Mouse (Mus musculus) adrenal gland, adult 8-10 months (tissue): Measurements from ENCODE around the gene Rasl2-9. TPM values are rescaled to one million over a fixed set of nuclear protein-coding genes. Genes with fewer than 3 reads are reported as not detected.
A peak's percentile ranks its signal among the peaks of the same experiment; 100 is the strongest.
"Not testable (repeated sequence)": the region's sequence is repeated elsewhere in the genome, so short reads cannot be mapped to it uniquely, and the experiment has no call there.

Experiments used
- DNase-seq: peaks from one replicate; pipeline ENCODE4 v3.0.0; 2022
- total RNA-seq, 4 experiments: library from RNA; stranded (reverse); gene quantifications; 2 replicates each; pipeline ENCODE4 v1.2.4; 2022

The Rasl2-9 gene
- 1 to 10 TPM in 2 of 4 experiments, under 1 TPM in 2; 0.32 to 2.0 (median 1.1) TPM for total RNA-seq

DNA sequence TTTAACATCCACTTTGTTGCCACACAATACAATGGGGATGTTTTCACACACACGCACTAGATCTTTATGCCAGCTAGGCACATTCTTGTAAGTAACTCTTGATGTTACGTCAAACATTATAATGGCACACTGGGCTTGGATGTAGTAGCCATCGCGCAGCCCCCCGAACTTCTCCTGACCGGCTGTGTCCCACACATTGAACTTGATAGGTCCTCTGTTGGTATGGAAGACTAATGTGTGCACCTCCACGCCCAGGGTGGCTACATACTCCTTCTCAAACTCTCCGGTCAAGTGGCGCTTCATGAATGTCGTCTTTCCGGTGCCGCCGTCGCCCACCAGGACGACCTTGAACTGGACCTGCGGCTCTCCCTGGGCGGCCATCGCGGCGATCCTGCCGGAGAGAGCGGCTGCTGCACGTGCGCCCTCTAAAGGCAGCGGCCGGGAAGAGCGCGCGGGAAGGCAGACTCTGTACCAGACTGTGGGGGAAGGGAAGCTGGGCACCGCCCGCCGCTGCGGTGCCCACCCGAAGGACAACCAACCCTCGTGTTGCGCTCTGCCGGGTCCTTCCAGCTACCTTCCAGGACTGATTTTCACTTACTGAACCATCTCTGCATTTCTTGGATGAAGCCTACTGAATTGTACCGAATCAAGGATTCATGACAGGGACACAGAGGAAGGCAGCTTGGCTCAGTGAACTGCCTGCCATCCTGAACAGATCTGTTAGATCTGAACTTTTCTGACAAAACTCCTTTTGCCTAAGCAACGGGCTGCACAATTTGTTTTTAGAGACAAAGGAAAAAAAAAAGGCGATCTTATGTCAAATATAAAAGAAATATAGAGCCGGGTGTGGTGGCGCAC lies at the start of gene Rasl2-9:
Gene Rasl2-9, minus strand, starts transcription at position 402 of the 858 bp plus-strand sequence.
- DNase-seq: peak; percentile 64

DNA sequence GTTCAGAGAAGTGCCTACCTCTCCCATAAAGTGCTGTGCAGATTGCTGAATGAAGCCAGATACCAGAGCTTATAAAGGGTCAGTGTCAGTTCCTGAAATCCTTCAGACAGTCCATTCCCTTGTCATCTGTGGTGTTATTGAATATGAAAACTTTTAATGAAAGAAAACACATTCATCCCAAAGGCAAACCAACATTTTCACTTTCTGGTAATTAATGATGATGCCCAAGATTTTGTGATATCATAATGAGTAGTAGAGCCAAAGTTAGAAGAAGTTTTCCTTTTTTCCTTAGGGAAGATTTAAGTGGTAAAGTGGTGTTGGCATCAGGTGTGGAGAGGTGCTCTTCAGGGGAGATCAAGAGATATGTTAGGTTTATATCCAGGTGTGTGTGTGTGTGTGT lies 23.8 kb upstream of the Rasl2-9 start, which contains the start of gene Vmn1r55:
Gene Vmn1r55, minus strand, starts transcription at position 101 of the 400 bp plus-strand sequence.
- DNase-seq: not testable (repeated sequence)

- DNase-seq: no peak
These were observed 672 bp downstream of the Rasl2-9 start for GRCm38 (mm10) chr7:5125078-5125477.

GRCm38 (mm10) chr7:5116850-5117249 lies 8.9 kb downstream of the Rasl2-9 start, which contains the start of gene Rfpl4:
TSS of gene Rfpl4 (minus strand) at chr7:5116950.
- DNase-seq: no peak

GRCm38 (mm10) chr7:5112701-5113100 lies 13.0 kb downstream of the Rasl2-9 start:
- no peak for DNase-seq

GRCm38 (mm10) chr7:5109301-5109700 lies 16.4 kb downstream of the Rasl2-9 start:
- DNase-seq: no peak

DNA sequence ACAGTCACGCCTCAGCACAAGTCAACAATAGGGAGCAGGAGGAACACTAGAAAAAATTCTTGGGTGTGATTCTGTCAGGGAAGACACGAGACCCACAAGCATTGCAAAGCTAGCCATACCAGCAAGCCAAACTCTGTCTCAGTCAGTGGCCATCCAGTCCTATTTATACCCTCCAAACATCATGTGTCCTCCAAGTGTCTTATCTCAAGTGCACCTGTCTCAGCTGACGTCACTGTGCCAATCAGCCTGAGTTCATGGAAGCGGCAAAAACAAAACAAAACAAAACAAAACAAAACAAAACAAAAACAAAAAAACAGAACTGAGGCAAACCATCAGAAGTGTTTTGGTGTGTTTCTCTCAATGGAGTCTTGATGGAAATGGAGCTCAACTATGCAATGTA lies 17.5 kb downstream of the Rasl2-9 start:
- DNase-seq: no peak

DNA sequence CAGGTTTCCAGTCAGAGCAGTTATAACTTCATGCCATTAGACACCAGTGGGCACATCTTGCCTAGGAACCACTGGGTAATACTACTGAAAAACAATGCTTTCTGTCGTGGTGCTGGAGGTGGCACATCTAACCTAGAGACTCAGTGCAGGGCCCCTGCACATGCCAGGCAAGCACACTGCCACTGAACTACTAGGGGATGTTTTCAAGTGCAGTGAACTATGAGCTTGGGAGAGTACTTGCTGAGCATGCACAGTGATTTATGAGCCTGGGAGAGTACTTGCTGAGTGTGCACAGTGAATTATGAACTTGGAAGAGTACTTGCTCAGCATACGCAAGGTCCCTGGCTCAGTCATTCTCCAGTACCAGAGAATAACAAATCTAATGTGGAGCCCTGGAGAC lies 23.2 kb downstream of the Rasl2-9 start:
- DNase-seq: no peak

- no peak for DNase-seq
These were observed 24.6 kb downstream of the Rasl2-9 start for GRCm38 (mm10) chr7:5101066-5101663.

DNA sequence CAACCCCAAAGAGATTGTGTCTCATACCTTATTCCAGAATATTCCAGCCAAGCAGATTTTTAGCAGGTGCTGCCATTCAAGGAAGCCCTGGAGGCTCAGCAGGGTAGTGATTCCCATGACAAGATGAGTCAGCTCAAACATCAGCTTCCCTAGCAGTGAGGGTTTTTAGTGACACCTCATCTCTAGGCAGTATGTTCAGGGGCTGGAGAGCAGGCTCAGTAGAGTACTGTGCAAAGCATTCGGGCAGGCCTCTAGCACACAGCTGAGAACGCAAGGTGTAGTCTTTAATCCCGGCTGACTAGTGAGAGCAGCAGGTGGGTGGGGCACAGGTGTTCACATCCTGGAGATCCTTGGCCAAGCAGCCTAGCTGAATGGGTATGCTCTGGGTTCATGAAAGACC lies 26.0 kb downstream of the Rasl2-9 start:
- no peak for DNase-seq

DNA sequence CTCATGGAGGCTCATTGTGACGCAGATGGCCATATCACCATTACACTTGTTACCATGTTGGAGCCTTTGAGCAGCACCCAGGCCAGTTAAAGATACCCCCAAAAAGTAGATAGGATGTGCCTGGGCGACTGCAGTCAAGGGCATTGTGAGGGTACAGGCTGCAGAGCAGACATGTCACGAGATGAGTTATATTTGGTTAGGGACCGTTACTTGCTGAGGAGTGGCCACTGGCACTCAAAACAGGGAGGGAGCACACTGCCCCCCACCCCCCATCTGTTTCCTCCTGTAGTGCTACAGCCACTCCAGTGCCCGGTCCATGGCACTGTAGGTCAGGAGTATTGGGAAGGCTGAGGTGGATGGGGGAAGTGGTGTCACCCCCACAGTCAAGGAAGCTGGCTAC lies 27.0 kb downstream of the Rasl2-9 start:
- no peak for DNase-seq

GRCm38 (mm10) chr7:5092831-5093510 lies 32.8 kb downstream of the Rasl2-9 start:
- no peak for DNase-seq

GRCm38 (mm10) chr7:5092381-5092780 lies 33.4 kb downstream of the Rasl2-9 start:
- DNase-seq: no peak

DNA sequence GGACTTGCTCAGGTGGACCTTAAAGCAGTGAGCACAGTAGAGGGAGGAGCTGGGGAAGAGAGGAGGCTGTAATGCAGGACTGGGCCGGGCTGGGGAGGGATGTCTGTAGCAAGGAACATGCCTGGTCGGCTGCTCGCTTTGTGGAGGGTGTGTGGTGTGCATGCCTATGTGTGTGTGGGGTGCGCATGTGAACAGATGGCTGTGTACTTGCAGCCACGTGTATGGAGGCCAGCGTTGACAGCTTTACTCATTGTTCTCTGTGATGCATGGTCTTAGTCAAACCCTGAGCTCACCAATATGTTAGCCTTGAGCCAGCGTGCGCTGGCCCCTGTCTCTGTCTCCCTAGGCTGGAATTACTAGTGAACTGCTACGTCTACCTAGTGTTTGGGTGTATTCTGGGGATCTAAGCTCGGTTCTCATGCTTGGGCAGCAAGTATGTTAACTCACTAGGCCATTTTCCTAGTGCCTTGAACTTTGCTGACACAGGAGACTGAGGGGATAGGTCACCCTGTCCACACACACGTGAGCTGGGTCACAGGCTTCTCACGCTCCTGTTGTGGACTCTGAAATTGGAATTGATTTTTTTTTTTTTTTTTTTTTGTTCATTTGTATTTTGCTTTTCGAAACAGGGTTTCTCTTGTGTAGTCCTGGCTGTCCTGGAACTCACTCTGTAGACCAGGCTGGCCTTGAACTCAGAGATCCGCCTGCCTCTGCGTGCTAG lies 34.6 kb downstream of the Rasl2-9 start:
- DNase-seq: no peak

- no peak for DNase-seq
These were observed 35.9 kb downstream of the Rasl2-9 start for GRCm38 (mm10) chr7:5089853-5090252.

- no peak for DNase-seq
These were observed 37.9 kb downstream of the Rasl2-9 start for GRCm38 (mm10) chr7:5087886-5088285.

- DNase-seq: no peak
These were observed 38.8 kb downstream of the Rasl2-9 start for GRCm38 (mm10) chr7:5086921-5087440.

GRCm38 (mm10) chr7:5085512-5085911 lies 40.2 kb downstream of the Rasl2-9 start:
- DNase-seq: no peak

- no peak for DNase-seq
These were observed 42.2 kb downstream of the Rasl2-9 start for GRCm38 (mm10) chr7:5083325-5084105.

DNA sequence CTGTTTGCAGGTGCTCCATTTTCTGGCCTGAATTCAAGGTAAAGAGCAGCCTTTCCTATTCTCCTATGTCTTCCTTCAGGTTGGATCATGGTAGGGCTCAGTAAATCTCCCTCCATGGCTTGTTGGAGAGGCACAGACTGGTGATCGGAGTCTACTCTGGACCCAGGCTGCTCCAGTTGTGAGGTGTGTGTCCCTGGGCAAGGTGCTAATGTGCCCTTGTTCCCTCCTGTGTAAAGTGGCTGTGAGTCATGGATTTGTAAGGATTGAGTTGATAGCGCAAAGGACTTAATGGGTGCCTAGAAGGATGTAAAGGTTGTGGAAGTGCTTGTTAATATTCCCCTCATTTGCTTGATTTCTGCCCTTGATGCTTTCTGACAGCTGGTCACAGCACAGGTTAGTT lies 43.8 kb downstream of the Rasl2-9 start:
- no peak for DNase-seq

DNA sequence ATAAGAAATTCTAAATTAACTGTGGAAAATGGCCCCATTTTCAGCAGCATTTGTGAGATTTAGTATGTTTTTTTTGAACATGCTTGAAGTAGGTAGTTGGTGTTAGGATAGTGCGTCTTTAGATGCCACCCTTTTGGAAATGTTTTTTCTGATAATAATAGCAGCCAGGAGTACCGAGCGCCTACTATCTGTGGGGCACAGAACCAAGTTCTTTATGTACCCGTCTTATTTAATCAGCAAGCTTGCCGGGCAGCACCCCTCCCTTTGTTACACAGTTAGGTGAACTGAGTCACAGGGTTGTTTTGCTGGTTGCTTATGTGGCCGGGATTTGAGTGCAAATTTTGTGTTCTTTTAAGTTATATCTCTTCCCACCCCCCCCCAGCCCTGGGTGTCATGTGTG lies 44.5 kb downstream of the Rasl2-9 start:
- DNase-seq: no peak
